Mouse (Mus musculus): ENCODE results near the gene Mov10.

Gene Mov10

GRCm38 (mm10) chr3:104805539-104805938, 12.8 kb downstream of the Mov10 start:
- no peak for DNase-seq (ENCODE audit: low spot score in 2 of 2)

GRCm38 (mm10) chr3:104804312-104804711, 14.1 kb downstream of the Mov10 start:
- no peak for DNase-seq (ENCODE audit: low spot score in 2 of 2)

GRCm38 (mm10) chr3:104801481-104801880, 16.9 kb downstream of the Mov10 start:
- no peak for DNase-seq (ENCODE audit: low spot score in 2 of 2)

- DNase-seq (ENCODE audit: low spot score in 2 of 2), result no peak
Measured at GRCm38 (mm10) chr3:104800681-104801080, 17.7 kb downstream of the Mov10 start.

GRCm38 (mm10) chr3:104796430-104797082, 21.8 kb downstream of the Mov10 start:
- DNase-seq (ENCODE audit: low spot score in 2 of 2), result no peak

GRCm38 (mm10) chr3:104795661-104796340, 22.6 kb downstream of the Mov10 start:
- no peak for DNase-seq (ENCODE audit: low spot score in 2 of 2)

GRCm38 (mm10) chr3:104794953-104795470, 23.4 kb downstream of the Mov10 start:
- DNase-seq (ENCODE audit: low spot score in 2 of 2), result no peak

- no peak for DNase-seq (ENCODE audit: low spot score in 2 of 2)
Measured at GRCm38 (mm10) chr3:104793871-104794828, 24.2 kb downstream of the Mov10 start.

- no peak for DNase-seq (ENCODE audit: low spot score in 2 of 2)
Measured at GRCm38 (mm10) chr3:104792360-104793270, 25.7 kb downstream of the Mov10 start.

- DNase-seq (ENCODE audit: low spot score in 2 of 2), result no peak
Measured at GRCm38 (mm10) chr3:104791671-104792070, 26.7 kb downstream of the Mov10 start.

GRCm38 (mm10) chr3:104791017-104791416, 27.3 kb downstream of the Mov10 start:
- DNase-seq (ENCODE audit: low spot score in 2 of 2), result no peak

GRCm38 (mm10) chr3:104790401-104790937, 27.9 kb downstream of the Mov10 start:
- DNase-seq (ENCODE audit: low spot score in 2 of 2), result peak in 1 of 2 experiments; percentile 66

- DNase-seq (ENCODE audit: low spot score in 2 of 2), result no peak
Measured at GRCm38 (mm10) chr3:104789822-104790221, 28.5 kb downstream of the Mov10 start.

- no peak for DNase-seq (ENCODE audit: low spot score in 2 of 2)
Measured at GRCm38 (mm10) chr3:104789312-104789605, 29.1 kb downstream of the Mov10 start.

GRCm38 (mm10) chr3:104788561-104789311, 29.6 kb downstream of the Mov10 start:
- no peak for DNase-seq (ENCODE audit: low spot score in 2 of 2)

GRCm38 (mm10) chr3:104788075-104788474, 30.3 kb downstream of the Mov10 start, which contains the start of gene Rhoc:
Rhoc (plus strand) TSS chr3:104788375.
- DNase-seq (ENCODE audit: low spot score in 2 of 2), result no peak

GRCm38 (mm10) chr3:104785284-104785683, 33.1 kb downstream of the Mov10 start:
- no peak for DNase-seq (ENCODE audit: low spot score in 2 of 2)

GRCm38 (mm10) chr3:104783971-104784500, 34.3 kb downstream of the Mov10 start:
- no peak for DNase-seq (ENCODE audit: low spot score in 2 of 2)

- no peak for DNase-seq (ENCODE audit: low spot score in 2 of 2)
Measured at GRCm38 (mm10) chr3:104782061-104782681, 36.2 kb downstream of the Mov10 start.

All from right cerebral cortex, postnatal 36 days (tissue).